Mouse (Mus musculus) cerebellum, adult 2 months (tissue): ENCODE measurements around the gene Dvl2. TPM values are rescaled to one million over a fixed set of nuclear protein-coding genes. Genes with fewer than 3 reads are reported as not detected.
A peak's percentile ranks its signal among the peaks of the same experiment; 100 is the strongest.

Source experiments
- DNase-seq, 2 experiments: peaks; one replicate each; pipeline ENCODE4 v3.0.0; 2021
- H3K27ac ChIP-seq: fragments of 200-500 bp; 2 replicates; pipeline ENCODE4 v1.5.1; 2012; ENCODE audit warnings: low read length, control low read depth, inconsistent platforms; ENCODE audit not compliant: insufficient read depth
- H3K27me3 ChIP-seq: fragments of 200-500 bp; 2 replicates; pipeline ENCODE4 v1.6.1; 2012; ENCODE audit warnings: inconsistent platforms, mild to moderate bottlenecking, low read length, moderate library complexity; ENCODE audit not compliant: control insufficient read depth, insufficient read depth
- H3K4me1 ChIP-seq: fragments of 200-500 bp; 2 replicates; pipeline ENCODE4 v1.6.1; 2011; ENCODE audit warnings: low read length; ENCODE audit not compliant: control insufficient read depth, insufficient read depth
- H3K4me3 ChIP-seq: fragments of 200-500 bp; replicated peaks from 2 replicates; pipeline ENCODE3; 2011; ENCODE audit warnings: mild to moderate bottlenecking, low read depth, low read length, control low read depth; ENCODE audit not compliant: insufficient read depth
- CTCF ChIP-seq: fragments of 200-500 bp; IDR thresholded peaks from 2 replicates; pipeline ENCODE4 v1.5.1; 2011; ENCODE audit warnings: low read depth, mild to moderate bottlenecking, control low read depth, low read length, moderate library complexity, borderline replicate concordance; ENCODE audit not compliant: insufficient read depth
- POLR2A ChIP-seq: fragments of 200-500 bp; IDR thresholded peaks from 2 replicates; pipeline ENCODE4 v1.6.1; 2011; ENCODE audit warnings: low read length, control low read depth, borderline replicate concordance; ENCODE audit not compliant: insufficient read depth
- WGBS: fragments of 180-500 bp; shearing (Covaris S2); methylation state at CpG from one replicate; pipeline ENCODE4 v1.1.7; 2018; 5-methylcytosine and 5-hydroxymethylcytosine counted together
- polyA plus RNA-seq: library from polyadenylated mRNA; depleted of rRNA; stranded (reverse); fragments of >200 nt; gene quantifications from 2 replicates; pipeline ENCODE4 v1.2.3, GENCODE M21; 2012

Gene Dvl2
- polyA plus RNA-seq, 1 experiment: 27.2 TPM

DNA sequence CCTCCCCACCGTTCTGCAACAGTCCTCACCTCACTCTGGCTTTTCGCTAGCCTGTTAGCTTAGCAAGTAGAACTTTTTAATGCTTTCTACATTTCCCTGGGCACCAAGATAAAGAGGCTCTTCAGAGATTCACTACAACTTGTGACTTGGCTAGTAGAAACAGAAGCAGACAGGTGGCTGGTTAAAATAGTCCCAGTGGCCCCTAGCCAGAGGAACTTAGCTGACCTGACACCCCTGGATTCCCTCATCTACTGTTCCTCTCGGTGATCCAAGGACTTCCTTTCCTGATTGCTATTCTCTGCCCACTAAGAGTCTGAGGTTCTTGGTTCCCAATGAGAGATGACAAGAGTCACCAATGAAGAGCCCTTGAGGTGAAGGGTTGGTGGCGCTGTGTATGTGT is 17.0 kb upstream of the Dvl2 start:
- Histone ChIP-seq H3K27me3 (no peaks in the 10 kb centered on the region), H3K4me3 (no peak overlapping the region), H3K4me1 (peaks cover 3% of the 10 kb centered on the region), H3K27ac (no peak overlapping the region)
- TF ChIP-seq CTCF (no peak), POLR2A (no peak)
- 70% methylated on average over 4 of the region's 4 CpGs for WGBS
- DNase-seq: no peak

DNA sequence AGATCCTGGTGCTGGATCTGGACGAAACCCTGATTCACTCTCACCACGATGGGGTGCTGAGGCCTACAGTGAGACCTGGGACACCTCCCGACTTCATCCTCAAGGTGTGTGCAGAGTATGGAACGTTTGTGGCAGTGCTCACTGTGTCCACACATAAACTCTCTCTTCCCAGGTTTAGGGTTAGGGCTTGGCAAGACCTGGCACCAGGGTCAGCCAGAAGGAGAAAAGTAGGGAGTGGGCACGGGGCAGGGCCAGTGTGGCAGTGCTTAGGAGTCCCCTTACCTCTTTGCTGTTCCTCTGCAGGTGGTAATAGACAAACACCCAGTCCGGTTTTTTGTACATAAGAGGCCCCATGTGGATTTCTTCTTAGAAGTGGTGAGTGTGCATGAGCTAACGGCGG is 16.0 kb upstream of the Dvl2 start:
- no peak for TF ChIP-seq CTCF
- no peak for TF ChIP-seq POLR2A
- no peak for DNase-seq
- 84% methylated on average over 8 of the region's 8 CpGs for WGBS
- Histone ChIP-seq H3K4me3 (no peak overlapping the region), H3K4me1 (peaks cover 3% of the 10 kb centered on the region), H3K27ac (no peak overlapping the region), H3K27me3 (no peaks in the 10 kb centered on the region)

DNA sequence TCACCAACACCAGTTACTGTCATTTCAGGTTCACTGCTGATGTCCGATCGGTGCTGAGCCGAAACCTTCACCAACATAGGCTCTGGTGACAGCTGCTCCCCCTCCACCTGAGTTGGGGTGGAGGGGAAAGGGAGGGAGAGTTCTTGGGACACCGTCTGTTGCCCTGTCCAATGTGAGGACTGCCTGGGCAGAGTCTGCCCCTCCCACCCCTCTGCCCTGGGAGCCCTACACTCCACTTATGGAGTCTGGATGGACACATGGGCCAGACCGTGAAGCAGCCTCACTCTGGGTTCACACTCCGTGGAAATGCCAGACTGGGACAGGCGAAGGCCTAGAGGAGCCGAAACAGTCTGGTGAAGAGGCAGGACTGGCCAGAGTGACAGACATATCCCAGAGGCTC is 10.4 kb upstream of the Dvl2 start:
- 0 out of 2 replicates have a peak, but pooled peaks cover 3% of the 10 kb centered on the region for H3K4me1 ChIP-seq
- TF ChIP-seq CTCF: no peak
- no peak for TF ChIP-seq POLR2A
- H3K4me3 ChIP-seq: no peak overlapping the region
- H3K27ac ChIP-seq: no peak overlapping the region
- no peaks in the 10 kb centered on the region for H3K27me3 ChIP-seq
- WGBS: 82% methylated on average over 8 of the region's 8 CpGs
- DNase-seq: no peak

- Histone ChIP-seq H3K27me3 (no peaks in the 10 kb centered on the region), H3K4me3 (peak within 1 kb of the TSS; percentile 91), H3K27ac (peak within 1 kb of the TSS; percentile 73), H3K4me1 (0 out of 2 replicates have a peak, but pooled peaks cover 3% of the 10 kb centered on the region)
- DNase-seq: peak; percentile 95 to 96
- WGBS: under 1% methylated on average over 40 of the region's 40 CpGs
- peak; percentile 56 for TF ChIP-seq POLR2A
- no peak for TF ChIP-seq CTCF
Observed at GRCm38 (mm10) chr11:69990850-69991691, 9.3 kb upstream of the Dvl2 start, which contains the start of gene Gabarap. Gene Gabarap (plus strand): TSS chr11:69991143.

DNA sequence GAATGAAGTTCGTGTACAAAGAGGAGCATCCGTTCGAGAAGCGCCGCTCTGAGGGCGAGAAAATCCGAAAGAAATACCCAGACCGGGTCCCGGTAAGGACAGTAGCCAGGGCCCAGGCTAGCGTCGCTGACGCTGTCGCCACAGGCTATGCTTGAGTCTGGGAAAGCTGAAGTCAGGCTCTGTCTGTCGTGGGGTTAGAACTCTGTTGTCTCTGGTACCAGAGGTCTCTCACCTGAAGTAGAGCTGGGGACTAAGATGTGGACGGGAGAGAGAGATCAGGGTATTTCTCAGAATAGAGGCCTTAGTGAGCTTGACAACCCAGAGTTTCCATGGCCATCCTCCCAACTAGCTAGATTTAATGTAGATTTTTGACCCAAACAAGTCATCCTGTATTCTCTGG is 8.7 kb upstream of the Dvl2 start:
- H3K27me3 ChIP-seq: no peaks in the 10 kb centered on the region
- no peak for DNase-seq
- H3K4me1 ChIP-seq: 0 out of 2 replicates have a peak, but pooled peaks cover 3% of the 10 kb centered on the region
- H3K4me3 ChIP-seq: peak overlapping the region; percentile 91
- 1% methylated on average over 15 of the region's 15 CpGs for WGBS
- TF ChIP-seq POLR2A (no peak), CTCF (no peak)
- peak overlapping the region; percentile 40 for H3K27ac ChIP-seq

DNA sequence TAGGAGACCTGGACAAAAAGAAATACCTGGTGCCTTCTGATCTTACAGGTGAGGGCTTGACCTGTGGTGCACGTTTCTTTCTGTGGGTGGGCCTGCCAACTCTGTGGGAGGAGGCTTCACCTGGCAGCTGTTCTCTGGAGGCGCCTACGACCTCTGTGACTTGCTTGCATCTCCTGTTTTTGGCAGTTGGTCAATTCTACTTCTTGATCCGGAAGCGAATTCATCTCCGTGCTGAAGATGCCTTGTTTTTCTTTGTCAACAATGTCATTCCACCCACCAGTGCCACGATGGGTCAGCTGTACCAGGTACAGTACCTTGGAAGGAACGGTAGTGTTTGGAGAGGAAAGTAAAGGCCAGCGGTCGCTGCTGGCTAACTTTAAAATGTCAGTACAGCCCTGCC is 8.0 kb upstream of the Dvl2 start:
- Histone ChIP-seq H3K4me3 (peak overlapping the region; percentile 44), H3K4me1 (0 out of 2 replicates have a peak, but pooled peaks cover 3% of the 10 kb centered on the region), H3K27ac (no peak overlapping the region; the same call in 1 of the 2 replicates), H3K27me3 (no peaks in the 10 kb centered on the region)
- TF ChIP-seq CTCF (no peak), POLR2A (no peak)
- WGBS: 45% methylated on average over 10 of the region's 10 CpGs
- DNase-seq: no peak

GRCm38 (mm10) chr11:69992932-69993331 is 7.5 kb upstream of the Dvl2 start:
- TF ChIP-seq POLR2A: no peak
- no peak for TF ChIP-seq CTCF
- Histone ChIP-seq H3K4me1 (0 out of 2 replicates have a peak, but pooled peaks cover 3% of the 10 kb centered on the region), H3K4me3 (no peak overlapping the region)

More at GRCm38 (mm10) chr11:69992932-69993331, 7.5 kb upstream of the Dvl2 start:
- Histone ChIP-seq H3K27me3 (no peaks in the 10 kb centered on the region), H3K27ac (no peak overlapping the region; the same call in 1 of the 2 replicates)
- DNase-seq: peak in 1 of 2 experiments; percentile 5
- WGBS: 88% methylated on average over 3 of the region's 3 CpGs
